Mouse (Mus musculus) T-helper 17 cell (primary cell): ENCODE results near the gene Col1a1.
"Not testable (repeated sequence)": the region's sequence is repeated elsewhere in the genome, so short reads cannot be mapped to it uniquely, and the experiment has no call there.

Experiments used
- in situ Hi-C, 2 experiments: fragments of 300-600 bp; cut with MboI, MseI; formaldehyde crosslinking; loops; 1 replicate in 1 of 2; 2 replicates in 1 of 2; pipeline ENCODE4 v1.15.1; 2025; ENCODE audit warnings: high pct_unique_total_duplicates in 2 of 2

Gene Col1a1

GRCm38 (mm10) chr11:94937335-94937781 lies 1.3 kb downstream of the Col1a1 start:
- in situ Hi-C loops, result loop anchor here in 1 of 2 experiments (10.0 kb wide), 1 partner anchor 73 kb away; no protein-coding TSS in a partner anchor

- in situ Hi-C loops, result loop anchor here in 1 of 2 experiments (10.0 kb wide), 1 partner anchor 73 kb away; no protein-coding TSS in a partner anchor
Observed at GRCm38 (mm10) chr11:94937787-94938186, 1.8 kb downstream of the Col1a1 start.

GRCm38 (mm10) chr11:94938296-94938695 lies 2.3 kb downstream of the Col1a1 start:
- in situ Hi-C loops, result loop anchor here in 1 of 2 experiments (10.0 kb wide), 1 partner anchor 73 kb away; no protein-coding TSS in a partner anchor

GRCm38 (mm10) chr11:94939280-94939679 lies 3.3 kb downstream of the Col1a1 start:
- in situ Hi-C loops, result loop anchor here in 1 of 2 experiments (10.0 kb wide), 1 partner anchor 74 kb away; no protein-coding TSS in a partner anchor

- in situ Hi-C loops, result no loop called here
Observed at GRCm38 (mm10) chr11:94941121-94941520, 5.1 kb downstream of the Col1a1 start.

GRCm38 (mm10) chr11:94941776-94942175 lies 5.8 kb downstream of the Col1a1 start:
- in situ Hi-C loops, result no loop called here

GRCm38 (mm10) chr11:94942282-94943023 lies 6.4 kb downstream of the Col1a1 start:
- in situ Hi-C loops, result no loop called here

GRCm38 (mm10) chr11:94943054-94943453 lies 7.0 kb downstream of the Col1a1 start:
- in situ Hi-C loops, result no loop called here

- in situ Hi-C loops, result no loop called here
Observed at GRCm38 (mm10) chr11:94944295-94944694, 8.3 kb downstream of the Col1a1 start.

- in situ Hi-C loops, result loop anchor here in 1 of 2 experiments (5.0 kb wide), 1 partner anchor 83 kb away; no protein-coding TSS in a partner anchor
Observed at GRCm38 (mm10) chr11:94945236-94945635, 9.2 kb downstream of the Col1a1 start.

GRCm38 (mm10) chr11:94952169-94952568 lies 16.1 kb downstream of the Col1a1 start:
- in situ Hi-C loops, result no loop called here

- in situ Hi-C loops, result no loop called here
Observed at GRCm38 (mm10) chr11:94955103-94955502, 19.1 kb downstream of the Col1a1 start.

GRCm38 (mm10) chr11:94957693-94958064 lies 21.7 kb downstream of the Col1a1 start:
- in situ Hi-C loops, result no loop called here

GRCm38 (mm10) chr11:94958065-94958858 lies 22.2 kb downstream of the Col1a1 start:
- in situ Hi-C loops, result no loop called here

GRCm38 (mm10) chr11:94962534-94963101 lies 26.6 kb downstream of the Col1a1 start:
- in situ Hi-C loops, result no loop called here

- in situ Hi-C loops, result no loop called here
Observed at GRCm38 (mm10) chr11:94967419-94967818, 31.4 kb downstream of the Col1a1 start, which contains the start of gene Hils1. Gene Hils1 (plus strand): TSS chr11:94967593.

GRCm38 (mm10) chr11:94968187-94968586 lies 32.2 kb downstream of the Col1a1 start:
- in situ Hi-C loops, result no loop called here

GRCm38 (mm10) chr11:94969709-94970108 lies 33.7 kb downstream of the Col1a1 start:
- in situ Hi-C loops, result not testable (repeated sequence)

GRCm38 (mm10) chr11:94970210-94970943 lies 34.4 kb downstream of the Col1a1 start:
- in situ Hi-C loops, result no loop called here

GRCm38 (mm10) chr11:94971895-94972615 lies 36.0 kb downstream of the Col1a1 start:
- in situ Hi-C loops, result no loop called here
